Mouse (Mus musculus): ENCODE measurements around the gene Gdf7. TPM values are rescaled to one million over a fixed set of nuclear protein-coding genes. Genes with fewer than 3 reads are reported as not detected.

The Gdf7 gene
- total RNA-seq, 2 experiments from 2014 or later = 0.41 to 0.65 TPM

GRCm38 (mm10) chr12:8329236-8329635, 27.5 kb upstream of the Gdf7 start:
- intact Hi-C loops (cut with DNase I) = loop anchor here (5.0 to 10.0 kb wide), 2 partner anchors 53 to 316 kb away; no protein-coding TSS in a partner anchor
- no peak for DNase-seq

DNA sequence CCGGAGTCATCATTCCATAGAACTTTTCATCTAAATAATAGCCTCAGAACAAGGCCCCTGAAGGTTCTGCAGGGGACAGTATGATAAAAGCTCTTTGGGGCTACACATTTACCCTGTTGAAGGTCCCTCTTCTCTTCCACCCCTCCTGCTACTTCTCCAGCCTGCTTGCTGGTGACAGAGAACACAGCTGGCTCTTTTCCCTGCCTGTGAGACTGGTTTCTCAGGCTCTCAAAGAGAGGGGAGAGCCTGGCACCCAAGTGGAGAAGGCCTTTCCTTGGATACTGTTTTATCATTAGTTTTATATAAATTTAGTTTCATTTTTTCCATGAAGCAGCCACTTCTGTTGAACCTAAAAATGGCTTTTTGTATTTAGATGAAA, 25.9 kb upstream of the Gdf7 start:
- DNase-seq = no peak
- intact Hi-C loops (cut with DNase I) = loop anchor here (2.0 to 10.0 kb wide), 3 partner anchors 55 to 317 kb away; no protein-coding TSS in a partner anchor

GRCm38 (mm10) chr12:8326825-8327674, 25.3 kb upstream of the Gdf7 start:
- DNase-seq = peak; percentile 97
- intact Hi-C loops (cut with DNase I) = loop anchor here (1.0 to 10.0 kb wide), 4 partner anchors 55 to 318 kb away; no protein-coding TSS in a partner anchor

DNA sequence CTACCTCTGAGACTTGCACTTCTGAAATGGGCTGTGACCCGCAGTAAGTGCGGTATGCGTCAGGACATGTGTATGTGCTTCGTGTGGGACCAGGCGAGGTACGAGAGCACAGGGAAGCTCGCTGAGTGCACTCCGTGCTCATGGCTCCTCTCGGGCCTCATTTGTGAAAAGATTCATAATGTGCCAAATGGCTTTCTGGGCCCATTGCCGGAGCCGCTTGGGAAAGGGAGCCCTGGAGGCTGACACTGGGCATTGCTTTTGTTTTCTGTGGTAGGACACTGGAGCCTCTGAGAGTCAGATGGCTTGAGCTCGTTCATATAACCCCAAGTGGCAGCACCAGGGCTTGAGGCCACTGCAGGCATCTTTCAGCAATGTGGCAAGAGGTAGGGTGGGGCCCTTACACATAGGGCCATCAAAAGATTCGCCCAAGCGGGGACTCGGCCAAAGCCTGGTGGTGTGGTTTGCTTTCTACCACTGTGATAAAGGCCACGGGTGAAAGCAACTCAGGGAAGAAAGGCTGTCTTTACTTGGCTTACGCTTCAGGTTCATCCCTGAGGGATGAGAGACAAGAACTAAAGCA, 24.3 kb upstream of the Gdf7 start:
- intact Hi-C loops (cut with DNase I) = loop anchor here (1.0 to 10.0 kb wide), 4 partner anchors 56 to 319 kb away; no protein-coding TSS in a partner anchor
- DNase-seq = no peak

- no peak for DNase-seq
- intact Hi-C loops (cut with DNase I) = loop anchor here (5.0 to 10.0 kb wide), 2 partner anchors 57 to 319 kb away; no protein-coding TSS in a partner anchor
Measured at GRCm38 (mm10) chr12:8325245-8325942, 23.6 kb upstream of the Gdf7 start.

DNA sequence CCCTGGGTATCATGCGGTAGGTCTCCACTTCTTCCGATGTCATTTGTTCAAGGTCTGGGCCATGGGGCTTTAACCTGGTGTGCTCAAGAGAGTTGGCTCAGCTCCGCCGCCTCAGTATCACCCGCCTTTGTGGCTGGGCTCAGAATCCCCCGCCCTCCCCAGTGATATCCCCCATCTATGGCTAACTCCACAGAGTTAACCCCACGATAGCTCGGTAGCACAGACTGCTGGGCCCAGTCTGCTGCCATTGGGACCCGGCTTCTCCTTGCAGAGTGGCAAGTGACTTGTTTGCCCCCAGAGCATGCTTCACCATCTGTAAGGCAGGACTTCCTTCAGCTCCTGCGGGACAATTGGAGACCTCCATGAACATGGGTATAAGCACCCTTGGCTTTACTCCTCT, 22.3 kb upstream of the Gdf7 start:
- intact Hi-C loops (cut with DNase I) = loop anchor here (10.0 kb wide), 1 partner anchor 321 kb away; no protein-coding TSS in a partner anchor
- no peak for DNase-seq

DNA sequence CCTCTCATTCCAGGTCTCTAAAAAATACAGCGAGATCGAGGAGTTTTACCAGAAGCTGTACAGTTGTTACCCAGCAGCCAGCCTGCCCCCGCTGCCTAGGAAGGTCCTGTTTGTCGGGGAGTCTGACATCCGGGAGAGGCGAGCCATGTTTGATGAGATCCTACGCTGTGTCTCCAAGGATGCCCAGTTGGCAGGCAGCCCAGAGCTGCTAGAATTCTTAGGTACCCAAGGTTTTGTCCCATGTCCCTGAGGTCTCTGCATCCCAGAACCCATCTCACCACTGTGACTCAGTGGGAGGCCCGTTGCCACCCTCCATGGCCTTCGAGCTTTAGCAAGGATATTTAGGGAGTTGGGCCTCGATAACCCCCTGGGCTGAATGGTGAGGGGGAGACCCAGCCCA, 19.8 kb upstream of the Gdf7 start:
- intact Hi-C loops (cut with DNase I) = loop anchor here (10.0 kb wide), 1 partner anchor 323 kb away; no protein-coding TSS in a partner anchor
- DNase-seq = no peak

DNA sequence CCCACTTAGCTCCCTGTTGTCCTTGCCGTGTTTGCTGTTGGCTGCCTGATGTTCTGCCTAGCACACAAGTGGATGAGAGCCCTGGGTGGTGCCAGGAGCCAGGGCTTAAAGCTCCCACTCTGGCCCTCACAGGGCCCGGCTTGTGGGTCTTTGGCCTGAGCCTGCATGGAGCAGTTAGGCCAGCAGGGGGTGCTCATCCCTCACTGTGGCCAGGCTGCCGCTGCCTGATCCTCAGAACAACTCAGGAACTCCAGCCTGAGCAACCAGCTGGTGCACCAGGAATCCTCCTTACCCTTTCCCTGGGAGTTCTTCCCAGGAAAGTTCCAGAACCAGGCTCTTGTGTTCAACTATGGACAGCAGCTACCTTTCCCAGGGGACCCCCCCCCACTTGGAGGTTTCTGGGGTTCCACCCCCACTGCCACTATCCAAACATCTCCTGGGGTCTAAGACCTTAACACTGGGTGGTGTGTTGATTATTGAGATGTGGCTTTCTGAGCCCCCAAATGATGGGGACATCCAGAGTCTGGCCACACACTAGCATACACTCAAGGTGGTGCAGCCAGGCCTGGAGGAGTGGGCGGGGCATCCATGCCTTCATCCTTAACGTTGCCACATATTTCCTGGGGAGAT, 18.4 kb upstream of the Gdf7 start:
- intact Hi-C loops (cut with DNase I) = loop anchor here (10.0 kb wide), 1 partner anchor 325 kb away; no protein-coding TSS in a partner anchor
- peak; percentile 89 to 93 for DNase-seq

DNA sequence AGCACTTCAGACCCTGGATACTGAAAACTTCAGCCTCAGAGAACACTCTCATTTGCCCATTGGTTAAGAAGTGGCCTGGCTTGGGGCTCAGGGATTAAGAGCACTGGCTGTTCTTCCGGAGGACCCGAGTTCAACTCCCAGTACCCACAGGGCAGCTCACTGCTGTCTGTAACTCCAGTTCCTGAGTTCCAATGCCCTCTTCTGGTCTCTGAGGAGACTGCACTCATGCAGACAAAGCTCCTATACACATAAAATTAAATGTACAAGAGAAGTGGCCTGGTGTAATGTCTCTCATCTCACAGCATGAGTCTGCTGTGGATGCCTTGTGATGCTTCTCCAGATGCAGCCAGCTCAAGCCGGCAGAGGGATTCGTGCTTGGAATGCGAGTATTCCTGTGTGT, 14.8 kb upstream of the Gdf7 start:
- DNase-seq = no peak
- intact Hi-C loops (cut with DNase I) = no loop called here

- intact Hi-C loops (cut with DNase I) = no loop called here
- no peak for DNase-seq
Measured at GRCm38 (mm10) chr12:8313773-8314172, 12.0 kb upstream of the Gdf7 start.

- intact Hi-C loops (cut with DNase I) = no loop called here
- peak; percentile 94 to 95 for DNase-seq
Measured at GRCm38 (mm10) chr12:8313270-8313771, 11.6 kb upstream of the Gdf7 start, which contains the start of gene Hs1bp3. Gene Hs1bp3 (plus strand): TSS chr12:8313432.

GRCm38 (mm10) chr12:8312266-8312665, 10.5 kb upstream of the Gdf7 start:
- no peak for DNase-seq
- intact Hi-C loops (cut with DNase I) = no loop called here

GRCm38 (mm10) chr12:8310992-8311391, 9.2 kb upstream of the Gdf7 start:
- intact Hi-C loops (cut with DNase I) = no loop called here
- no peak for DNase-seq

DNA sequence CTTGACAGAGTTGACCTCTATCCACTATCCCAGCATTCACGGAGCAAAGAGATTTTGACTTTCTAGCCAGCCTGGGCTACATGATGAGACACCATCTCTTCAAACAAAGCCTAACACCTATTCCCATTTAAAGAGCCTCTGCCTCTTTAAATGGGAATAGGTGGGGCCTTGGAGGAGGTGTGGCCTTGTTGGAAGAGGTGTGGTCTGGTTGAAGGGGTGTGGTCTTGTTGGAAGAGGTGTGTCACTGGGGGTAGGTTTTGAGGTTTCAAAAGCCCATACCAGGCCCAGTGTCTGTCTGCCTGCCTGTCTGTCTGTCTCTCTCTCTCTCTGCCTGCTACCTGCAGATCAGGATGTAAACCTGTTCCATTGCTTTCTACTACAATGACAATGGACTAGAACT, 5.2 kb upstream of the Gdf7 start:
- no peak for DNase-seq
- intact Hi-C loops (cut with DNase I) = loop anchor here (1.0 to 2.0 kb wide), 3 partner anchors 16 to 316 kb away; no protein-coding TSS in a partner anchor

- intact Hi-C loops (cut with DNase I) = loop anchor here (1.0 to 2.0 kb wide), 3 partner anchors 16 to 315 kb away; no protein-coding TSS in a partner anchor
- peak; percentile 74 to 77 for DNase-seq
Measured at GRCm38 (mm10) chr12:8306432-8306831, 4.7 kb upstream of the Gdf7 start.

DNA sequence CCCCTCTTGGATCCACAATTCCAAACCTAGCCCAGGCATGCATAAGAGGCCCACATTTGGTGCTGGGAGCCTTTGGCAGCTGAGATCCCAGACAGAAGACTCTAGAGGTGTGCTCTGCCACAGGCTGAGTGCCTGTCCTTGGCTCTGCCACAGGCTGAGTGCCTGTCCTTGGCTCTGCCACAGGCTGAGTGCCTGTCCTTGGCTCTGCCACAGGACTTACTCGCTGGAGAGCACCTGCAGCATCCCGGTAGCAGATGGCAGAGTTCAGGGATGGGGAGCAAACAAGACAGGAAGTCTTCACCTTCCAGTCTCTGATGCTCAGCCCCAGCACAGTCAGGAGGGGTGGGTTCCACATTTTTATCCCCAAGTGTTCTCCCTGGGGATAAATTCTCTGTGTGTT, 3.5 kb upstream of the Gdf7 start:
- no peak for DNase-seq
- intact Hi-C loops (cut with DNase I) = no loop called here

DNA sequence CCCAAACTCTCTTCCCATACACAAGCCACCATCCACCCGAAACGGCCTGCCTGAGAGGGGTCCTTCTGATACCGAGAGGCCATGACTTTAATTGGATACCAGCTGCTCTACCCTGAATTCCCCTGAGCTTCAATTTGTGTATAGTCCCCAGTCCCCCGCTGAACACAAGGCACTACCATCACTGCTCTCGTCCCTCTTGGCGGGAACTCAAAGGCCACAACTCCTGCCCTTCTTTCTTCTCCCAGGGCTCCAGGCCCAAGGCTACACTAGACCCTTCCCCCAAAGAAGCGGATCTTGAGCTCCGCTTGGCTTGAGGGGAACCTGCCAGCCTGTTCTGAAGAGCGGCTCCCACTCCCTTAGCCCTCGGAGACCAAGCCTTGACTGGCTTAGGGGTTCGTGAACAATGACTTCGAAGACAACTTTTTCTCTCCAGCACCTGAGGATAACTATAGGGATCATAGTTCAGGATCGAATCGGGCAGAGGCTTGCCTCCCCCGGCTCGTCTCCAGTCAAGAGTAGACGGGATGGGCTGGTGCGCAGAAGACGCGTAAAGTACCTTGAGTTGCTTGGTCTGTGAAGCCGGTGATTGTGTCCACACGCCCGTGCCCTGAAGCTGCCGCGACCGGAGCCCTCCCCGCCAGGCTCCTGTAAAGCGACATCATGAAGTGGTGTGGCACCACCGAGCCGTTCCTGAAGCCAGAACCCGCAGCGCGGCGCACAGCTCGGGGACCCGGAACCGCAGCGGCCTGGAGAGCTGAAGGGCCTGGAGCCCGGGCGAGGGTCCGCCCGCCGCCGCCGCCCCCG, 541 bp downstream of the Gdf7 start:
- intact Hi-C loops (cut with DNase I) = loop anchor here (5.0 kb wide), 1 partner anchor 84 kb away; no protein-coding TSS in a partner anchor

GRCm38 (mm10) chr12:8300521-8300920, 1.2 kb downstream of the Gdf7 start:
- no peak for DNase-seq
- intact Hi-C loops (cut with DNase I) = loop anchor here (5.0 kb wide), 1 partner anchor 83 kb away; no protein-coding TSS in a partner anchor

More for the DNA sequence above, 541 bp downstream of the Gdf7 start:
- DNase-seq = no peak

DNA sequence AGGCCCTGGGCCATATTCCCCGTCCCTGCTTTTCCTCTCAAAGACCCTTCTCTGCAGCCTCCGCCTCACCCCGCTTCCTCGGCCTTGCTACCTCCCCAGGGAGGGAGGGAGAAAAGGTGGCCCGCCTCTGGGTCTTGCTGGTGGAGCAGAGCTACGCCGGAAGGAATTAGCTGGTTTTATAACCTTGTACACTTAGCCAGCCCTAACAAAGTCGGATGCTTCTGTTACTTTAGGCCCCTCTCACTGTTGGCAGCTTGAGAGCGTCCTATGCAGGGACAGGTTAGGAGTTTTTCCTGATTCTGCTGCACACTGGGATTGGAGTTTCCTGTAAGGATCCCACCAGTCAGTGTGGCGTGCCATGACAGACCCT, 1.7 kb downstream of the Gdf7 start:
- intact Hi-C loops (cut with DNase I) = loop anchor here (5.0 kb wide), 1 partner anchor 83 kb away; no protein-coding TSS in a partner anchor
- no peak for DNase-seq
